Mouse (Mus musculus) liver, adult 2 months (tissue): ENCODE data around the gene Hils1. TPM values are rescaled to one million over a fixed set of nuclear protein-coding genes. Genes with fewer than 3 reads are reported as not detected.

ENCODE experiments used
- DNase-seq: peaks from one replicate; pipeline ENCODE4 v3.0.0-alpha.2; 2011; ENCODE audit warnings: low read depth, low spot score; ENCODE audit errors: extremely low read depth
- H3K27ac ChIP-seq: fragments of 200-500 bp; replicated peaks from 2 replicates; pipeline ENCODE4 v1.5.1; 2012; ENCODE audit warnings: low read depth, mild to moderate bottlenecking, control low read depth, inconsistent platforms, low read length; ENCODE audit not compliant: insufficient read depth
- H3K27me3 ChIP-seq: fragments of 200-500 bp; 2 replicates; pipeline ENCODE4 v1.6.1; 2012; ENCODE audit warnings: mild to moderate bottlenecking, moderate library complexity, low read length, inconsistent platforms; ENCODE audit not compliant: control insufficient read depth, insufficient read depth
- H3K36me3 ChIP-seq: fragments of 200-500 bp; 2 replicates; pipeline ENCODE4 v1.6.1; 2012; ENCODE audit warnings: low read length, inconsistent platforms; ENCODE audit not compliant: control insufficient read depth, insufficient read depth
- H3K4me1 ChIP-seq: fragments of 200-500 bp; 2 replicates; pipeline ENCODE4 v1.6.1; 2011; ENCODE audit warnings: low read length; ENCODE audit not compliant: control insufficient read depth, insufficient read depth
- H3K4me3 ChIP-seq: fragments of 200-500 bp; 2 replicates; pipeline ENCODE4 v1.5.1; 2011; ENCODE audit warnings: low read depth, mild to moderate bottlenecking, control low read depth, low read length, moderate library complexity; ENCODE audit not compliant: insufficient read depth
- H3K79me2 ChIP-seq: fragments of 200-500 bp; 2 replicates; pipeline ENCODE4 v1.6.1; 2012; ENCODE audit warnings: inconsistent platforms, mild to moderate bottlenecking, low read length, moderate library complexity; ENCODE audit not compliant: control insufficient read depth, insufficient read depth
- H3K9ac ChIP-seq: fragments of 200-500 bp; 2 replicates; pipeline ENCODE4 v1.6.1; 2012; ENCODE audit warnings: low read depth, mild to moderate bottlenecking, control low read depth, inconsistent platforms, low read length
- CTCF ChIP-seq: fragments of 200-500 bp; IDR thresholded peaks from 2 replicates; pipeline ENCODE4 v1.5.1; 2011; ENCODE audit warnings: low read depth, low read length, control low read depth
- POLR2A ChIP-seq: fragments of 200-500 bp; IDR thresholded peaks from 2 replicates; pipeline ENCODE4 v1.6.1; 2011; ENCODE audit warnings: low read length, control low read depth; ENCODE audit not compliant: insufficient read depth; ENCODE audit errors: extremely low read depth
- WGBS: fragments of 180-500 bp; shearing (Covaris S2); methylation state at CpG from one replicate; pipeline ENCODE4 v1.1.7; 2018; 5-methylcytosine and 5-hydroxymethylcytosine counted together
- polyA plus RNA-seq: library from polyadenylated mRNA; depleted of rRNA; stranded (reverse); fragments of >200 nt; gene quantifications from 2 replicates; pipeline ENCODE4 v1.2.3, GENCODE M21; 2012
- total RNA-seq: library from RNA; depleted of rRNA; stranded (reverse); fragments of >200 nt; gene quantifications from 2 replicates; pipeline ENCODE4 v1.2.3, GENCODE M21; 2014

Hils1 gene
- total and polyA plus RNA-seq, 2 experiments, result not detected

- Histone ChIP-seq H3K27ac (no peak overlapping the region), H3K27me3 (no peaks in the 10 kb centered on the region), H3K4me1 (no peaks in the 10 kb centered on the region), H3K36me3 (no peaks in the 10 kb centered on the region), H3K9ac (no peak overlapping the region), H3K4me3 (no peak overlapping the region), H3K79me2 (no peaks in the 10 kb centered on the region)
- no peak for DNase-seq
- no peak for TF ChIP-seq CTCF
- no peak for TF ChIP-seq POLR2A
- WGBS, result 77% methylated on average over 8 of the region's 8 CpGs
Measured at GRCm38 (mm10) chr11:94941776-94942175, 25.6 kb upstream of the Hils1 start.

GRCm38 (mm10) chr11:94942282-94943023 lies 24.9 kb upstream of the Hils1 start:
- peak; percentile 18 for DNase-seq

GRCm38 (mm10) chr11:94943054-94943453 lies 24.3 kb upstream of the Hils1 start:
- Histone ChIP-seq H3K4me3 (no peak overlapping the region), H3K27ac (no peak overlapping the region), H3K4me1 (no peaks in the 10 kb centered on the region), H3K27me3 (no peaks in the 10 kb centered on the region), H3K36me3 (no peaks in the 10 kb centered on the region), H3K79me2 (no peaks in the 10 kb centered on the region), H3K9ac (no peak overlapping the region)
- TF ChIP-seq POLR2A (no peak), CTCF (no peak)
- 69% methylated on average over 15 of the region's 15 CpGs for WGBS
- DNase-seq, result no peak

More at GRCm38 (mm10) chr11:94942282-94943023, 24.9 kb upstream of the Hils1 start:
- Histone ChIP-seq H3K36me3 (no peaks in the 10 kb centered on the region), H3K4me3 (no peak overlapping the region), H3K4me1 (no peaks in the 10 kb centered on the region), H3K27ac (no peak overlapping the region), H3K9ac (no peak overlapping the region), H3K27me3 (no peaks in the 10 kb centered on the region), H3K79me2 (no peaks in the 10 kb centered on the region)
- WGBS, result 43% methylated on average over 13 of the region's 13 CpGs
- TF ChIP-seq POLR2A (no peak), CTCF (peak; percentile 64)

GRCm38 (mm10) chr11:94944295-94944694 lies 23.1 kb upstream of the Hils1 start:
- no peaks in the 10 kb centered on the region for H3K27me3 ChIP-seq
- WGBS, result 18% methylated on average over 8 of the region's 8 CpGs

GRCm38 (mm10) chr11:94945236-94945635 lies 22.2 kb upstream of the Hils1 start:
- Histone ChIP-seq H3K27me3 (no peaks in the 10 kb centered on the region), H3K4me1 (no peaks in the 10 kb centered on the region), H3K79me2 (no peaks in the 10 kb centered on the region), H3K27ac (no peak overlapping the region), H3K9ac (no peak overlapping the region), H3K4me3 (no peak overlapping the region), H3K36me3 (no peaks in the 10 kb centered on the region)
- 69% methylated on average over 12 of the region's 12 CpGs for WGBS
- no peak for DNase-seq
- no peak for TF ChIP-seq CTCF
- TF ChIP-seq POLR2A, result no peak

More at GRCm38 (mm10) chr11:94944295-94944694, 23.1 kb upstream of the Hils1 start:
- Histone ChIP-seq H3K4me1 (no peaks in the 10 kb centered on the region), H3K9ac (no peak overlapping the region), H3K79me2 (no peaks in the 10 kb centered on the region), H3K27ac (no peak overlapping the region), H3K4me3 (no peak overlapping the region), H3K36me3 (no peaks in the 10 kb centered on the region)
- no peak for DNase-seq
- TF ChIP-seq CTCF (no peak), POLR2A (no peak)

GRCm38 (mm10) chr11:94952169-94952568 lies 15.2 kb upstream of the Hils1 start:
- Histone ChIP-seq H3K36me3 (no peaks in the 10 kb centered on the region), H3K9ac (no peak overlapping the region)
- 23% methylated on average over 6 of the region's 6 CpGs for WGBS

More at GRCm38 (mm10) chr11:94952169-94952568, 15.2 kb upstream of the Hils1 start:
- H3K4me3 ChIP-seq, result no peak overlapping the region
- TF ChIP-seq POLR2A (no peak), CTCF (no peak)
- no peaks in the 10 kb centered on the region for H3K27me3 ChIP-seq
- H3K27ac ChIP-seq, result no peak overlapping the region
- no peaks in the 10 kb centered on the region for H3K4me1 ChIP-seq
- DNase-seq, result no peak
- H3K79me2 ChIP-seq, result no peaks in the 10 kb centered on the region
